Mouse (Mus musculus) thymus, adult 2 months (tissue): ENCODE measurements around the gene Xpo4. TPM values are rescaled to one million over a fixed set of nuclear protein-coding genes. Genes with fewer than 3 reads are reported as not detected.

Experiments used
- DNase-seq: peaks from one replicate; pipeline ENCODE4 v3.0.0; 2021
- H3K27ac ChIP-seq: fragments of 200-500 bp; 2 replicates; pipeline ENCODE4 v1.5.1; 2012; ENCODE audit warnings: low read length, control low read depth; ENCODE audit not compliant: control insufficient read depth, insufficient read depth
- H3K27me3 ChIP-seq: fragments of 200-500 bp; 2 replicates; pipeline ENCODE4 v1.6.1; 2012; ENCODE audit warnings: mild to moderate bottlenecking, low read length, moderate library complexity, mixed read lengths; ENCODE audit not compliant: control insufficient read depth, insufficient read depth
- H3K36me3 ChIP-seq: fragments of 200-500 bp; 2 replicates; pipeline ENCODE4 v1.6.1; 2012; ENCODE audit warnings: mild to moderate bottlenecking, low read length, moderate library complexity; ENCODE audit not compliant: control insufficient read depth, insufficient read depth
- H3K4me1 ChIP-seq: fragments of 200-500 bp; replicated peaks from 2 replicates; pipeline ENCODE4 v1.6.1; 2012; ENCODE audit warnings: low read length; ENCODE audit not compliant: control insufficient read depth, insufficient read depth
- H3K4me3 ChIP-seq: fragments of 200-500 bp; 2 replicates; pipeline ENCODE4 v1.5.1; 2012; ENCODE audit warnings: mild to moderate bottlenecking, low read length, control low read depth, moderate library complexity; ENCODE audit not compliant: control insufficient read depth, insufficient read depth
- CTCF ChIP-seq: fragments of 200-500 bp; IDR thresholded peaks from 2 replicates; pipeline ENCODE4 v1.5.1; 2012; ENCODE audit warnings: mild to moderate bottlenecking, control low read depth, low read length, moderate library complexity, borderline replicate concordance; ENCODE audit not compliant: control insufficient read depth, poor library complexity, insufficient read depth; ENCODE audit errors: extremely low read depth
- POLR2A ChIP-seq: fragments of 200-500 bp; IDR thresholded peaks from 2 replicates; pipeline ENCODE4 v1.6.1; 2012; ENCODE audit warnings: mild to moderate bottlenecking, low read length, control low read depth, moderate library complexity; ENCODE audit not compliant: control insufficient read depth, poor library complexity, insufficient read depth; ENCODE audit errors: extremely low read depth
- WGBS: fragments of 180-500 bp; shearing (Covaris S2); methylation state at CpG from one replicate; pipeline ENCODE4 v1.1.7; 2018; 5-methylcytosine and 5-hydroxymethylcytosine counted together
- polyA plus RNA-seq: library from polyadenylated mRNA; depleted of rRNA; stranded (reverse); fragments of >200 nt; gene quantifications from 2 replicates; pipeline ENCODE4 v1.2.3, GENCODE M21; 2012

The Xpo4 gene
- polyA plus RNA-seq, 1 experiment = 5.9 TPM

DNA sequence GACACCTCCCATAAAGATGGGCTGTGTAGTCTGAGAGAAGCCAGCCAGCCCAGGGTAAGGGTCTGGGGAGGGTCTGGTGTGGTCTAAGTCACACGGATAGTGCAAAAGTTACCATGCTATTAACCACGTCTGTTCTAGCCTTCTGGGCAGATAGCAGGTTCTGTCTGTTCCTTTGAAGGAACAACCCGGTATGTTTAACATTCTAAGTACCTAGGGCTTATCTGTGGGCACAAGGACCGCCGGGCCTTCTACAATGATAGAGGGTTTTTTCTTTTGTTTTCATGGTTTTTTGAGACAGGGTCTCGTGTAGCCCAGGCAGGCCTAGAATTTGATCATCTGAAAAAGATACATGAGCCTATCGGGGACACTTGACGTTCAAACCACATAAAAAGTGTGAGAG lies 119.1 kb downstream of the Xpo4 start:
- H3K27me3 ChIP-seq = no peaks in the 10 kb centered on the region
- H3K27ac ChIP-seq = no peak overlapping the region
- peaks cover 2% of the 10 kb centered on the region; the same call in 1 of the 2 replicates for H3K4me1 ChIP-seq
- DNase-seq = no peak
- no peak overlapping the region for H3K4me3 ChIP-seq
- TF ChIP-seq CTCF (no peak), POLR2A (no peak)
- WGBS = 93% methylated on average over 8 of the region's 8 CpGs
- H3K36me3 ChIP-seq = peaks cover 8% of the 10 kb centered on the region

DNA sequence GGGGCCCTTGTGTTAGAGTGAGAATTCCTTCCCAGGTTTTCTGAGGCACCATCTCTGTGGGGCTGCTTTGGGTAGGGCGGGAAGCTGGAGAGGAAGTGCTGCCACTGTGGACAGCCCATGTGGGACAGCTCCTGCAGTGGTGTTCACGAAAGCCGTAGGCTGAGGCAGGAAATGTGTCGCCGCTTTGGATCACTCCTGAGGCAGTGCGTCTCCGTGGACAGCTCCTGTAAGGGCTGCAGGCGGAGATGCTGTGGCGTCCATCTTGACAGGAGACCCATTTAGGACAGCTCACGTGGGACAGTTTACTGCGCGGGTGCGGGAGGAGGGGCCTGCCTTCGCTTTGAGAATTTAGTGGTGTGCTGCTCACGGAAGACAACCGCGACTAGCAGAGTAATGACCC lies 119.7 kb downstream of the Xpo4 start:
- no peaks in the 10 kb centered on the region for H3K27me3 ChIP-seq
- WGBS = 92% methylated on average over 17 of the region's 17 CpGs
- H3K27ac ChIP-seq = no peak overlapping the region
- no peak overlapping the region for H3K4me3 ChIP-seq
- H3K4me1 ChIP-seq = peaks cover 2% of the 10 kb centered on the region; the same call in 1 of the 2 replicates
- DNase-seq = no peak
- H3K36me3 ChIP-seq = peaks cover 8% of the 10 kb centered on the region
- no peak for TF ChIP-seq POLR2A
- TF ChIP-seq CTCF = no peak

DNA sequence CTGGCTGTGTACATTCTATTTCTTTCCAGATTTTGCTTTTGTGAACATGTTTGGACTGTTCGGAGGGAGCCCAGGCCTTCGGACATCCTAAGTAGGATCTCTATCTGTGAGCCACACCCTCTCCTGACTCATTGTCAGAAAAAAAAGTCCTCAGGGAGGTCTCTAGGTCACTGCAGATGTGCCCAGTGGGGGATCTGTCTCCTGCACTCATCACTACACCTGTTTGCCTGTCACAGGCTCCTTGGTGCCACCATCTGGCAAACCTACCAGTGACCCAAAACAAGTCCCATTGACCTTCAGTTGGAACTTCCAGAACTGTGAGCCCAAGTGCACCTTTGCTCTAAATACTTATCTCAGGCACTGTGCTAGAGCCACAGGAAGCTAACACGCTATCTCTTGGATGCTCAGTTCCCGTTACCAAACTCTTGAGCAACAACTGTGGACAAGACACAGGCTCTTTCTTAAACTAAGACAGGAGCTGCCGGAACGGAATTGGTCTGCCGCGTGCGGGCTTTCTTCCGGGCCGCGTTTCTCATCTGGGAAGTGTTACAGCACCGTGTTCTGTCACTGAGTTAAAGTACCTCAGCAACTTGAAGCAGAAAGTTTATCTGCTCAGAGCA lies 121.7 kb downstream of the Xpo4 start:
- TF ChIP-seq CTCF (no peak), POLR2A (no peak)
- H3K4me1 ChIP-seq = peaks cover 2% of the 10 kb centered on the region; the same call in 1 of the 2 replicates
- H3K27me3 ChIP-seq = no peaks in the 10 kb centered on the region
- DNase-seq = no peak
- 94% methylated on average over 13 of the region's 13 CpGs for WGBS
- no peaks in the 10 kb centered on the region for H3K36me3 ChIP-seq
- no peak overlapping the region for H3K27ac ChIP-seq
- H3K4me3 ChIP-seq = no peak overlapping the region

DNA sequence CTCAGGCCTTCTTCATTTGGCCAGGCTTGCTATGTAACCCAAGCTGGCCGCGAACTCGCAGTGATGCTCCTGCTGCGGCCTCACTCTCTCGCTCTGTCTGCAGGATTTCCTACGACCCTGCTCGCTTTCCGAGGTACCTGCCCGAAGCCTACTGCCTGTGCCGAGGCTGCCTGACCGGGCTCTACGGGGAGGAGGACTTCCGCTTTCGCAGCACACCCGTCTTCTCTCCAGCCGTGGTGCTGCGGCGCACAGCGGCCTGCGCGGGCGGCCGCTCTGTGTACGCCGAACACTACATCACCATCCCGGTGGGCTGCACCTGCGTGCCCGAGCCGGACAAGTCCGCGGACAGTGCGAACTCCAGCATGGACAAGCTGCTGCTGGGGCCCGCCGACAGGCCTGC lies 123.0 kb downstream of the Xpo4 start:
- Histone ChIP-seq H3K27me3 (no peaks in the 10 kb centered on the region), H3K36me3 (no peaks in the 10 kb centered on the region), H3K27ac (no peak overlapping the region), H3K4me1 (peaks cover 5% of the 10 kb centered on the region; the same call in 1 of the 2 replicates), H3K4me3 (peak overlapping the region; percentile 28; the same call in 1 of the 2 replicates)
- TF ChIP-seq CTCF (no peak), POLR2A (no peak)
- DNase-seq = peak; percentile 10
- WGBS = 69% methylated on average over 34 of the region's 34 CpGs

DNA sequence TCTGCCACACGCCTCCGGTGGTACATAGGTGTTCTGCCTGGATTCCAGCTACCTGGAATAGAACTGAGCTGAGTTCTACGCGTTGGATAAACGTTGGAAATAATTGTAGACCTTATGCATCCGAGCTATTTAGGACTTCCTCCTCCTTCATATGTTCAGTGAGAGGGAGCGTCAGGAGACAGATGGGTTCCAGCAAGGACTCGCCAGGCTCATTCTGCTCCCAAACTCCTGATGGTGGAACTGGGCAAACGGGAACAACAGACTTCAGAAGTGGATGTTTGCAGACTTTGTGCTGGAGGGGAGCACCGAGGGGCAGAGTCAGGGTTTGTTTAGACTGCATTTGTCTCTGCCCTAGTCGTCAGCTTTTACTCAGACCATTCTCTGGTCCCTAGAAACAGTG lies 124.5 kb downstream of the Xpo4 start:
- Histone ChIP-seq H3K27ac (no peak overlapping the region), H3K4me3 (no peak overlapping the region), H3K36me3 (no peaks in the 10 kb centered on the region), H3K27me3 (no peaks in the 10 kb centered on the region), H3K4me1 (peaks cover 3% of the 10 kb centered on the region; the same call in 1 of the 2 replicates)
- no peak for DNase-seq
- 90% methylated on average over 11 of the region's 11 CpGs for WGBS
- TF ChIP-seq CTCF (no peak), POLR2A (no peak)

DNA sequence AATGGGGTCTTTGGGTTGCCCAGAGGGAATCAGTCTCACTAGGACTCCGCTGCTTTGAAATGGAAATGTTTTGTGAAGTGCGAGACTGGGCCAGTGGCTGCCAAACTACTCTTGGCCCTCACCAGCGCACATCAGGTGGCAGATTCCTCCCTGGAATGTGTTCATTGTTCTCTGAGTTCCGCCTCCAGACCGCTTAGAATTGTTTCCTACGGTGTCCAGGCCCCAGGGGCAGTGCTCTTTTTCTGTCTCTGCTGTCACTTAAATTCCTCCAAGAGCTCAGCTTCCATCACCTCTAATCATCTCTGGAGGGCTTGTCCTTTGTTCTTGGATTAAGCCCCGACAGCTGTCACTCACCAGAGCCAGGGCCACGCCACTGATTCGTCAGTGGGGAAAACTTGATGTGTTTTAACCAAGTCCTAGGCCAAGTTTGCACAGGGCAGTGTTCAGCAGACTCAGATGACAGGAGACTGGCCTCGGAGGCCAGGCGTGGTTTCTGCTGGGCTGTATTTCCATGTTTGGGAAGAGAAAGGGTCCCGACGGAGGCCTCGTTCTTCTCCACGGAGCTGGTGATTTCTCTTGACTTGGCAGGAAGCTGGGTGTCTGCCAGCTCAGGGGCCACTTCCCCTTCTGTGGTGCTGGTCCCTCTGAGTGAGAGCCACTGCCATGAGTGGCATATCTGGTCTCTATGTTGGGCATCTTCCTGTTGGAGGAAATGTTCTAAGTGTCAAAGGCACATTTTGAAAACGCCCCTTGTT lies 127.8 kb downstream of the Xpo4 start:
- no peak overlapping the region for H3K4me3 ChIP-seq
- H3K27ac ChIP-seq = no peak overlapping the region
- TF ChIP-seq POLR2A = no peak
- no peak for TF ChIP-seq CTCF
- DNase-seq = no peak
- no peaks in the 10 kb centered on the region for H3K27me3 ChIP-seq
- peaks cover 3% of the 10 kb centered on the region; the same call in 1 of the 2 replicates for H3K4me1 ChIP-seq
- H3K36me3 ChIP-seq = no peaks in the 10 kb centered on the region
- 43% methylated on average over 16 of the region's 16 CpGs for WGBS

DNA sequence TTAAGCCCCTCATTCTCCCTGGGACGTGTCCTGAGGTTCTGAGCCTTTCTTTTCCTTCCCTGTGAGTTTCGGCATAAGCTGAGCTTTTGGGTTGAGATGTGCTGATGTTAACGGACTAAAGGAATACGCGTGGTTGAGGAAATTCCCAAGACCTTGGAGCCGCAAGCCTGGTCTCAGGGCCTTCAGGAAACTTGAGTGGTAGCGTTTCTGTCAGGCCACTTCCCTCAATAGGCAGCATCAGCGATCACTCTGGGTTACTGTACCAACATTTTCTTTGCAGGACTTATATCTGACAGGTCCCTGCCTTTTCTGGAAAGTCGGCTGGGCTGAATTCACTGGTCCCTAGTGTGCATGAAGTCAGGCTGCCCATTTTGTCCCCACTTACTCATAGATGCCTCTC lies 128.4 kb downstream of the Xpo4 start:
- H3K4me1 ChIP-seq = 0 out of 2 replicates have a peak, but pooled peaks cover 3% of the 10 kb centered on the region
- WGBS = 93% methylated on average over 9 of the region's 9 CpGs
- no peak overlapping the region for H3K27ac ChIP-seq

More for the DNA sequence above, 128.4 kb downstream of the Xpo4 start:
- Histone ChIP-seq H3K27me3 (no peaks in the 10 kb centered on the region), H3K4me3 (no peak overlapping the region), H3K36me3 (no peaks in the 10 kb centered on the region)
- no peak for TF ChIP-seq POLR2A
- no peak for TF ChIP-seq CTCF
- no peak for DNase-seq
